Mouse (Mus musculus): ENCODE data around the gene Myo10.

Gene Myo10

GRCm38 (mm10) chr15:25723281-25724113, 101.2 kb downstream of the Myo10 start:
- peak; percentile 23 for DNase-seq (ENCODE audit: low spot score)

- no peak for DNase-seq (ENCODE audit: low spot score)
These were observed 102.2 kb downstream of the Myo10 start for GRCm38 (mm10) chr15:25724549-25724948.

GRCm38 (mm10) chr15:25726814-25727213, 104.5 kb downstream of the Myo10 start:
- no peak for DNase-seq (ENCODE audit: low spot score)

GRCm38 (mm10) chr15:25728501-25728900, 106.2 kb downstream of the Myo10 start:
- DNase-seq (ENCODE audit: low spot score): no peak

- DNase-seq (ENCODE audit: low spot score): no peak
These were observed 108.7 kb downstream of the Myo10 start for GRCm38 (mm10) chr15:25731053-25731452.

- DNase-seq (ENCODE audit: low spot score): no peak
These were observed 110.6 kb downstream of the Myo10 start for GRCm38 (mm10) chr15:25732758-25733428.

- no peak for DNase-seq (ENCODE audit: low spot score)
These were observed 111.6 kb downstream of the Myo10 start for GRCm38 (mm10) chr15:25733739-25734430.

GRCm38 (mm10) chr15:25736531-25736930, 114.2 kb downstream of the Myo10 start:
- DNase-seq (ENCODE audit: low spot score): no peak

- DNase-seq (ENCODE audit: low spot score): no peak
These were observed 117.9 kb downstream of the Myo10 start for GRCm38 (mm10) chr15:25740271-25740670.

- DNase-seq (ENCODE audit: low spot score): no peak
These were observed 119.9 kb downstream of the Myo10 start for GRCm38 (mm10) chr15:25742196-25742595.

GRCm38 (mm10) chr15:25751510-25751909, 129.2 kb downstream of the Myo10 start:
- no peak for DNase-seq (ENCODE audit: low spot score)

GRCm38 (mm10) chr15:25752597-25752996, 130.3 kb downstream of the Myo10 start:
- no peak for DNase-seq (ENCODE audit: low spot score)

GRCm38 (mm10) chr15:25753003-25753402, 130.7 kb downstream of the Myo10 start:
- DNase-seq (ENCODE audit: low spot score): no peak

- DNase-seq (ENCODE audit: low spot score): no peak
These were observed 131.6 kb downstream of the Myo10 start for GRCm38 (mm10) chr15:25753878-25754277.

GRCm38 (mm10) chr15:25754342-25754951, 132.1 kb downstream of the Myo10 start:
- no peak for DNase-seq (ENCODE audit: low spot score)

- DNase-seq (ENCODE audit: low spot score): no peak
These were observed 133.2 kb downstream of the Myo10 start for GRCm38 (mm10) chr15:25755536-25755935.

GRCm38 (mm10) chr15:25756072-25756471, 133.7 kb downstream of the Myo10 start:
- DNase-seq (ENCODE audit: low spot score): peak; percentile 48

GRCm38 (mm10) chr15:25758037-25758436, 135.7 kb downstream of the Myo10 start:
- DNase-seq (ENCODE audit: low spot score): no peak

- DNase-seq (ENCODE audit: low spot score): peak; percentile 21
These were observed 136.3 kb downstream of the Myo10 start for GRCm38 (mm10) chr15:25758500-25759086.

GRCm38 (mm10) chr15:25760304-25760703, 138.0 kb downstream of the Myo10 start:
- no peak for DNase-seq (ENCODE audit: low spot score)

GRCm38 (mm10) chr15:25761049-25761448, 138.7 kb downstream of the Myo10 start:
- no peak for DNase-seq (ENCODE audit: low spot score)

GRCm38 (mm10) chr15:25761800-25762211, 139.5 kb downstream of the Myo10 start:
- no peak for DNase-seq (ENCODE audit: low spot score)

All from yolk sac, embryonic 10.5 days (tissue).